Mouse (Mus musculus) stomach, postnatal 0 days (tissue): ENCODE results near the gene Tmem243.

Experiments
- CTCF ChIP-seq: IDR thresholded peaks from 2 replicates; pipeline ENCODE4 v1.5.1; 2016; ENCODE audit warnings: antibody characterized with exemption, low read depth, mild to moderate bottlenecking, moderate library complexity
- EP300 ChIP-seq: optimal IDR thresholded peaks from 2 replicates; pipeline ENCODE3; 2016; ENCODE audit warnings: antibody characterized with exemption

DNA sequence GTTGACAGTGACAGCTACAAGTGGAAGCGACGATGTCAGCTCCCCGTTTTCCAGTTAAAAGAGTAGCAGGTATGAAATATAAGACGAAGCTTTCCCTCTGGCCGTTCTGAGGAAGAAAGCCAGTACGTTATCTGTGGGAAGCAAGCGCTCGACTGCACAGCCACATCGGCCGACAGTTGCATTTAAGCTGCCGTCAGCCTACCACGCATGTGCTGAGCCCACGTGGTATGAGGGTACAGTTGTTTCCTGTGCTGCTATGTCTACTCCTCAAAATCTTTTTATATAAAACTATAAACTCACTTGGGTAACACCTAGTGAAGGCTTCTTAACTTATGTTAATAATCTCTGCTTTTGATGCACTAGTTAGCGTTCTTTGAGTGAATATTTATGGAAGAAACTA is 40.2 kb upstream of the Tmem243 start:
- TF ChIP-seq CTCF (no peak), EP300 (no peak)
